Mouse (Mus musculus): Measurements from ENCODE around the gene Tmem8. TPM values are rescaled to one million over a fixed set of nuclear protein-coding genes. Genes with fewer than 3 reads are reported as not detected.

Tmem8 gene
- polyA plus RNA-seq (2014; fragmentation: Illumina TruSeq; extraction: RNeasy Lipid Tissue Mini Kit (QIAGEN cat#74804); ENCODE audit: low read depth, low replicate concordance), result 12.6 TPM

DNA sequence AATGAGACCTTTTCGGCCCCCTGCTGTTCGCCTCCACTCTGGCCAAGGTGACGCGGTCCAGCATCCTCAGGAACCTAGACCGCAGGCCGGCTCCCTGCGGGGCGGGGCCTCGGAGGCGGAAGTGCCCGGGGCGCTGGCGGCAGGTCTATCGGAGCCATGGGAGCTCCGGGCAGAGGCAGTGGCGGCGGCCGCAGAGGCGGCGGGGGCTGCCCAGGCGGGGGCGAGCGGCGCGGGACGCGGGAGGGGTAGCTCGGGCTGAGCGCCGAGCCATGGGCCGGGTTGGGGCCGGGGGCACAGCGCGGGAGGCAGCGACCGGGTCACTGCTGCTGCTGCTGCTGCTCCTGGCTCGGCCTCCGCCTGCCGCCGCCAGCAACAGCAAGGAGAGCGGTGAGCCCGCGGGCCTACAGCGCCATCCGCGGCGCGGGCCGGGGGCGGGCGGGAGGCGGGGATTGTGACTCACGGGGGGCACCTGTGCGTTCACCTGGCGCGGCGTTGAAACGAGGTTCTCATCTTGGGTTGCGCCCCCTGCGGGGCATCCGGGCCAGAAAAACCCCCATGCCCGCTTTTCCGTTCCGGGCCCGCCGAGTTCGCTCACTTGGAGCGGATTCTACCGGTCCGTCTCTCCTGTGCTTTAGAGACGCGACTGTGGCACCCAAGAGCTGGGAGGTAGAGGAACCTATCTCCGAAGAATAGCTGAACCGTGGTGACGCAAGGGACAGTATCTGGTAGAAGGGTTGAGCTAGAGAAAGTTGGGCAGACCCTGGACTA, at the start of gene Tmem8:
TSS of gene Tmem8 (plus strand) at position 119 of the 768 bp plus-strand sequence.

DNA sequence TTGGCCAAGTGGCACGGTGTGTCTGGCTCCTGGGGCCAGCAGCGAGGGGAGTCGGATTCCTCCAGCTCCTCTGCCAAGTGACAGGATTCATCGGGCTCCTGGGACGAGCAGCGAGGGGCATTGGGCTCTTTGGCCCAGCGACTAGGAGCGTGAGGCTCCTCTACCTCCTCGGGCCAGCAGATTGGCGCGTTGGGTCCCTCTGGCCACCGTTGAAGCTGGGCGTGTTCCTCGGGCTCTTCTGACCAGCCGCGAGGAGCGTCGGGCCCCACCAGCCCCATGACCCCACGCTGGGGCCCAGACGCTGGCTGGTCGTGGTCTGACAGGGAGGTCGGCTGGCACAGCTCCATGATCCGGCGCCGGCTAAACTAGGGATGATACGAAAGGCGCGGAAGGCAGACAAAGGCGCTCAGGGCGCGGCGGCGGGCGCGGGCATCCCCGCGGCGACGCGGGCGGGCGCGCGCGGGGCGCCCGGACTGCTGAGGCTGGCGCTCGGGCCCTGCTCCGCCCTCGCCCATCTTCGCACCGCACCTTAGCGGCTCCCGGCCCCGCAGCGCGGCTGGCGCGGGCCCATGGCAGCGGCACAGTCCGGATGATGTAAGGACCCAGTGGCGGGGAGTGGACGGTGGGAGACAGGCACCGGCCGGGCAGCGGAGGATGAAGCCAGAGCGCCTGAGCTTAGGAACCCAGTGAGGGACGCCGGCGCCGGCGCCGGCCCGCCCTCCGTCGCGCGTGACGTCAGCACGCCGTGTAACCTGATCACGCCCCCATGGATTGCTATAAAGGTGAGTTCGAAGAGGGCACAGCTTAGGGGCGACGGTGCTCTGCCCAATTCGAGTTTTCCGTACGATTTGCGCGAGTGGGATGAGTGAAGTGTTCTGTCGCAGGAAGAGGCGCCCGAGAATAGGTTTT, 44.0 kb upstream of the Tmem8 start, which contains the start of gene Rab11fip3:
TSS of gene Rab11fip3 (minus strand) at position 725 of the 909 bp plus-strand sequence.

DNA sequence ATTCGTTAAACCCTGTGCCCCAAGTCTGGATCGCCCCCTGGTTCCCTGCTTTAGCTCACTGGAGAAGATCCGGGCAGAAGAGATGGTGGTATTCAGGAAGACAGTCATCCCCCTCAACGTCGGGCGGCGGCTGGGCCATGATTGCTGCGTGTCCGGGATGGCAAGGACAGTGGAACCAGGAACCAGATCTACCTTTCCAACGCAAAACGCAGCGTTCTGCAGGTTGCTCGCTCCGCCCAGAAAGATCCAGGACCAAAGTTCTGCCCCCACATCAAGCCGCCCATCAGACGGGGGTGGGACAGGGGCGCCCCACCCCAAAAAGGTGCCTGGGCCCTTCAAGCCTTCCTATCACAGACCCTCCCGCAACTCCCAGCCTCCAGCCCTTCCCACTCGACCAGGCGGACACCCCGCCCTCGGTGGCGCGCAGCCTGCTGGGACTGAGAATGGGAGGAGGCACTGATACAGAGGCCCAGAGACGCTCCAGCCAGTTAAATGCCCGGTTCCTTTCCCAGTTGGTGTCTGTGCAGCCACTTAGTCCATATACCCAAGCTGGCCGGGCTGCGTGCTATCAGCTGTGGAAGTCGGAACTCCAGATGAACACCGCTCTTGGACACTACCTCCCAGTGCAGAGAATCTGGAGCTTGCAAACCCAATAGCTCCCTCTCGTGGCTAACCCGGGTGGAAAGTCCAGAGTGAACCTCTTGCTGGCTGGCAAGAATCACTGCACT, 23.0 kb upstream of the Tmem8 start, which contains the start of gene Decr2:
TSS of gene Decr2 (minus strand) at position 433 of the 728 bp plus-strand sequence.

DNA sequence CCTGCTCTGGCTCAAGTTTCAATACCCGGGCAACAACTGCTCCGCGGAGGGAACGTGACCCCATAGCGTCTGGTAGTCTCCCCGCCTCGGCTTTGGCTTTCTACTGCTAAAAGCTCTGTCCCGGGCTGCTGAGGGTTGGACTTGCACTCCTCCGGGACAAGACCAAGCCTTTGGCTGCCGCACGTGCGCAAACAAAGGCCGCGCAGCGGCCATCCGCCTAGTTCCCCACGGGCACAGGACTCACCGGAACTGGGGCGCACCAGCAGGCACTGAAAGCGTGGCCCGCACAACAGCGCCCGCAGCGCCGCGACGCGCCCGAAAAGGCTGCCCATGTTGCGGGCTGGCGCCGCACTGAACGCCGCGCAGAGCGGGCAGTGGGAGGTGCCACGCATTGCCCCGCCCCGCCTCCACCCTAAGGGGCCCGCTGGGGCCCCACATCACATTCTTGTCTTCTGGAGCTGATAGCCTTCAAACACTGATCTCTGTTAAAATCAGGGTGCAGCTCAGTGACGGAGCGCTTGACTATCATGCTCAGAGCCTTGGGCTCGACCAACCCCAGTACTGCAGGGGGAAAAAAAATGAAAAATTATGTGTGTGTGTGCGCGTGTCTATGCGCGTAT, 17.9 kb upstream of the Tmem8 start, which contains the start of gene Nme4:
TSS of gene Nme4 (minus strand) at position 482 of the 620 bp plus-strand sequence.

DNA sequence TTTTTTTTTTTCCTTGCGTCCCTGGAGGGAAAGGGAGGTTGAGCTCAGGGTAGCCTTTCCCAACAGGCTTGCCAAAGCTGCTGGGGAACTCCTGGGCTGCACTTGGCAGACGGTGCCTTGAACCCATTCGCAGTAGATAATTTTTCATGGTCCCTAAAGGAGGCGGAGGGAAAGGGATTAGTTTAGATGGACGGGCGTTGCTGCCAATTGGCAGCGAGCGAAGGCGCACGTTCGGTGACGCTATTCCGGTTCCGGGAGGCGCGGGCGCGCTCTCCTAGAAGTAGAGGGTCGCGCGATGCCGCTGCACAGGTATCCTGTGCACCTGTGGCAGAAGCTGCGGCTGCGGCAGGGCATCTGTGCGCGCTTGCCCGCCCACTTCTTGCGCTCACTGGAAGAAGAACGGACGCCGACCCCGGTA, 10.2 kb downstream of the Tmem8 start, which contains the start of gene Mrpl28:
TSS of gene Mrpl28 (plus strand) at position 234 of the 418 bp plus-strand sequence.

DNA sequence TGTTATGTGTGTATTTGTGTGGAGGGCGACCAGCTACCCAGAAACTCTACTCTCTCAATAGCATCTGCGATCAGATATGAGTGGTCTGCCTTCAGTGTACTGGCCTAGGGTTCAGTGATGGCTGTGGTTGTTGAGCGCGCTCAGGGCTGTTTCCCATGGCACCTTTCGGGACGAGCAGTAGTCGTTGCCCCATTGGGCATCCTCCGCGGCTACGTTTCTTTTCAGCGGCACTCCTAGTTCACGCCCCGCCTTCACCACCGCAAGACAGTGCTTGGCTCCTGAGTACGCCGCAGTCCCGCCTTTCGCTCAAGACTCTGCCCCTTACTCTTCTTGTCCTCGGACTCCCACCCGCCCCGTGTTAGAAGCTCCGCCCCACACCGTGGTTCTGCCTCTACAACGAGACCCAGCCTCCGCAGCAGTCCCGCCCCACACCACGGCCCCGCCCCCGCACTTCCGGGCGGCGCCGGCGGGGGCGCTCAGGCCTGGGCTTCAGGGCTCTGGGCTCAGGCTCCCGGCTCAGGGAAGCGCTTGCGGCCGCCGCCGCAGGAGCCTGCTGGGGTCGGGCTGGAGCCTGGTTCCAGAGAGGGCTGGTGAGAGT, 25.2 kb downstream of the Tmem8 start, which contains the start of gene Axin1:
TSS of gene Axin1 (plus strand) at position 450 of the 598 bp plus-strand sequence.

Other genes starting within 250 kb of the Tmem8 start
- 0.78 TPM for gene Mcrip2, start 244.5 kb upstream of the Tmem8 start, polyA plus RNA-seq (2014; fragmentation: Illumina TruSeq; extraction: RNeasy Lipid Tissue Mini Kit (QIAGEN cat#74804); ENCODE audit: low read depth, low replicate concordance)
- gene Mettl26, start 238.2 kb upstream of the Tmem8 start, polyA plus RNA-seq (2014; fragmentation: Illumina TruSeq; extraction: RNeasy Lipid Tissue Mini Kit (QIAGEN cat#74804); ENCODE audit: low read depth, low replicate concordance), result 11.0 TPM
- not detected for gene Wfikkn1, start 232.4 kb upstream of the Tmem8 start, polyA plus RNA-seq (2014; fragmentation: Illumina TruSeq; extraction: RNeasy Lipid Tissue Mini Kit (QIAGEN cat#74804); ENCODE audit: low read depth, low replicate concordance)
- 1.7 TPM for gene Rab40c, start 193.6 kb upstream of the Tmem8 start, polyA plus RNA-seq (2014; fragmentation: Illumina TruSeq; extraction: RNeasy Lipid Tissue Mini Kit (QIAGEN cat#74804); ENCODE audit: low read depth, low replicate concordance)
- gene Pigq, start 168.4 kb upstream of the Tmem8 start, polyA plus RNA-seq (2014; fragmentation: Illumina TruSeq; extraction: RNeasy Lipid Tissue Mini Kit (QIAGEN cat#74804); ENCODE audit: low read depth, low replicate concordance), result 4.1 TPM
- not detected for gene Nhlrc4, start 168.3 kb upstream of the Tmem8 start, polyA plus RNA-seq (2014; fragmentation: Illumina TruSeq; extraction: RNeasy Lipid Tissue Mini Kit (QIAGEN cat#74804); ENCODE audit: low read depth, low replicate concordance)
- not detected for gene A930017K11Rik, start 160.7 kb upstream of the Tmem8 start, polyA plus RNA-seq (2014; fragmentation: Illumina TruSeq; extraction: RNeasy Lipid Tissue Mini Kit (QIAGEN cat#74804); ENCODE audit: low read depth, low replicate concordance)
- gene Capn15, start 127.5 kb upstream of the Tmem8 start, polyA plus RNA-seq (2014; fragmentation: Illumina TruSeq; extraction: RNeasy Lipid Tissue Mini Kit (QIAGEN cat#74804); ENCODE audit: low read depth, low replicate concordance), result 0.77 TPM
- gene Rab11fip3, start 43.7 kb upstream of the Tmem8 start, polyA plus RNA-seq (2014; fragmentation: Illumina TruSeq; extraction: RNeasy Lipid Tissue Mini Kit (QIAGEN cat#74804); ENCODE audit: low read depth, low replicate concordance), result 5.5 TPM
- 4.7 TPM for gene Decr2, start 23.0 kb upstream of the Tmem8 start, polyA plus RNA-seq (2014; fragmentation: Illumina TruSeq; extraction: RNeasy Lipid Tissue Mini Kit (QIAGEN cat#74804); ENCODE audit: low read depth, low replicate concordance)
- gene Nme4, start 17.7 kb upstream of the Tmem8 start, polyA plus RNA-seq (2014; fragmentation: Illumina TruSeq; extraction: RNeasy Lipid Tissue Mini Kit (QIAGEN cat#74804); ENCODE audit: low read depth, low replicate concordance), result 0.39 TPM
- gene Mrpl28, start 10.2 kb downstream of the Tmem8 start, polyA plus RNA-seq (2014; fragmentation: Illumina TruSeq; extraction: RNeasy Lipid Tissue Mini Kit (QIAGEN cat#74804); ENCODE audit: low read depth, low replicate concordance), result 5.5 TPM
- gene Axin1, start 25.4 kb downstream of the Tmem8 start, polyA plus RNA-seq (2014; fragmentation: Illumina TruSeq; extraction: RNeasy Lipid Tissue Mini Kit (QIAGEN cat#74804); ENCODE audit: low read depth, low replicate concordance), result 28.3 TPM
- not detected for gene Pdia2, start 85.8 kb downstream of the Tmem8 start, polyA plus RNA-seq (2014; fragmentation: Illumina TruSeq; extraction: RNeasy Lipid Tissue Mini Kit (QIAGEN cat#74804); ENCODE audit: low read depth, low replicate concordance)
- 0.63 TPM for gene Rgs11, start 89.7 kb downstream of the Tmem8 start, polyA plus RNA-seq (2014; fragmentation: Illumina TruSeq; extraction: RNeasy Lipid Tissue Mini Kit (QIAGEN cat#74804); ENCODE audit: low read depth, low replicate concordance)
- gene Arhgdig, start 94.5 kb downstream of the Tmem8 start, polyA plus RNA-seq (2014; fragmentation: Illumina TruSeq; extraction: RNeasy Lipid Tissue Mini Kit (QIAGEN cat#74804); ENCODE audit: low read depth, low replicate concordance), result 0.28 TPM
- gene Fam234a, start 130.9 kb downstream of the Tmem8 start, polyA plus RNA-seq (2014; fragmentation: Illumina TruSeq; extraction: RNeasy Lipid Tissue Mini Kit (QIAGEN cat#74804); ENCODE audit: low read depth, low replicate concordance), result 28.6 TPM
- gene Luc7l, start 139.6 kb downstream of the Tmem8 start, polyA plus RNA-seq (2014; fragmentation: Illumina TruSeq; extraction: RNeasy Lipid Tissue Mini Kit (QIAGEN cat#74804); ENCODE audit: low read depth, low replicate concordance), result 38.5 TPM